In the genomic region with DNA sequence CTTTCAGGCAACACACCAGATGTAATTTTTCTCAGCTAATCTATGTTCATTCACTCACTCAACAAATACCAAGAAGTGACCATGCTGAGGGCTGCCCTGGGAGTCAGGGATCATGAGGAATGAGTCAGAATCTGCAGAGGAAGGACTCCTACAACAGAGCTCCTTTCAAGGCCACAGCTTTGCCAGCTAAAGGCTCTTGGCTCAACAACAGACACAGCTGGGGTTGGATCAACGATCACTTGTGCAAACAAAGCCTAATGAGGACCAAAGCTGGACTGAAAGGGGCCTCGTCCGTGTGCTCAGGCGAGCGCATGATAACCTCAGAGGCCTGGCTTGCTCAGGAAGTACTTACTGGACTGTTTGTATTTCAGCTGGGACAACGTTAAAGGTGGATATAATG, we compare ENCODE assay signal across 8 mouse cellular contexts. TPM values are rescaled to one million over a fixed set of nuclear protein-coding genes. Genes with fewer than 3 reads are reported as not detected.
DNase-seq lines count a peak whose midpoint lies in the region; ATAC-seq and TF ChIP-seq lines count a peak whose summit lies in the region.

No protein-coding gene starts in this region.

- H3K4me1 ChIP-seq in intestine, embryonic 15.5 days (replicated peaks), result peaks cover 18% of the 10 kb centered on the region; the same call in 1 of the 2 replicates
- H3K4me1 ChIP-seq in intestine, postnatal 0 days (replicated peaks; ENCODE audit: control insufficient read depth, insufficient read depth, low read length), result no peaks in the 10 kb centered on the region
- H3K4me1 ChIP-seq in forebrain, postnatal 0 days (ENCODE audit: insufficient read depth), result no peaks in the 10 kb centered on the region
- H3K4me1 ChIP-seq in liver, embryonic 11.5 days (replicated peaks; ENCODE audit: control insufficient read depth, insufficient read depth, low read length), result peaks cover 7% of the 10 kb centered on the region; the same call in 1 of the 2 replicates

- H3K27ac ChIP-seq in intestine, embryonic 15.5 days, result peak overlapping the region; percentile 27; the same call in 1 of the 2 replicates
- no peak overlapping the region for H3K27ac ChIP-seq in intestine, postnatal 0 days (ENCODE audit: low read depth, low read length)
- no peak overlapping the region for H3K27ac ChIP-seq in forebrain, postnatal 0 days (ENCODE audit: low read depth, low read length)
- H3K27ac ChIP-seq in liver, embryonic 11.5 days (ENCODE audit: low read depth, low read length), result 0 out of 2 replicates have a peak overlapping the region, but pooled peaks have one; percentile 13

- no peak overlapping the region for H3K4me3 ChIP-seq in intestine, embryonic 15.5 days (replicated peaks)
- H3K4me3 ChIP-seq in intestine, postnatal 0 days (ENCODE audit: low read depth, low read length), result no peak overlapping the region
- H3K4me3 ChIP-seq in forebrain, postnatal 0 days (ENCODE audit: low read depth, low read length), result no peak overlapping the region
- H3K4me3 ChIP-seq in liver, embryonic 11.5 days (ENCODE audit: low read depth, low read length), result no peak overlapping the region

- ATAC-seq in intestine, embryonic 15.5 days, result peak; percentile 83
- no peak for ATAC-seq in intestine, postnatal 0 days
- peak; percentile 79 for ATAC-seq in forebrain, postnatal 0 days
- 0 out of 2 replicates have a peak, but pooled peaks have one; percentile 18 for ATAC-seq in liver, embryonic 11.5 days (replicated peaks; ENCODE audit: low FRiP score)

- H3K9me3 ChIP-seq in intestine, embryonic 15.5 days, result no peaks in the 10 kb centered on the region
- no peaks in the 10 kb centered on the region for H3K9me3 ChIP-seq in intestine, postnatal 0 days (ENCODE audit: control insufficient read depth)
- H3K9me3 ChIP-seq in forebrain, postnatal 0 days (ENCODE audit: low read length), result no peaks in the 10 kb centered on the region
- H3K9me3 ChIP-seq in liver, embryonic 11.5 days (ENCODE audit: control insufficient read depth, low read length), result no peaks in the 10 kb centered on the region

- no peak overlapping the region for H3K4me2 ChIP-seq in intestine, embryonic 15.5 days (replicated peaks)
- H3K4me2 ChIP-seq in intestine, postnatal 0 days (replicated peaks; ENCODE audit: low read depth), result no peak overlapping the region
- no peak overlapping the region for H3K4me2 ChIP-seq in forebrain, postnatal 0 days (ENCODE audit: low read depth)
- H3K4me2 ChIP-seq in liver, embryonic 11.5 days, result no peak overlapping the region

- H3K36me3 ChIP-seq in intestine, embryonic 15.5 days, result 0 out of 2 replicates have a peak, but pooled peaks cover 18% of the 10 kb centered on the region
- H3K36me3 ChIP-seq in intestine, postnatal 0 days (ENCODE audit: control insufficient read depth, insufficient read depth), result peaks cover 40% of the 10 kb centered on the region
- H3K36me3 ChIP-seq in forebrain, postnatal 0 days (ENCODE audit: insufficient read depth), result peaks cover 57% of the 10 kb centered on the region
- peaks cover 15% of the 10 kb centered on the region for H3K36me3 ChIP-seq in liver, embryonic 11.5 days (ENCODE audit: control insufficient read depth, insufficient read depth, low read length)

- WGBS in intestine, embryonic 15.5 days, result 28% methylated on average over 6 of the region's 6 CpGs
- 20% methylated on average over 6 of the region's 6 CpGs for WGBS in intestine, postnatal 0 days
- WGBS in forebrain, postnatal 0 days, result 11% methylated on average over 6 of the region's 6 CpGs
- WGBS in liver, embryonic 11.5 days, result 51% methylated on average over 6 of the region's 6 CpGs

- no peaks in the 10 kb centered on the region for H3K27me3 ChIP-seq in intestine, embryonic 15.5 days (replicated peaks)
- H3K27me3 ChIP-seq in intestine, postnatal 0 days (replicated peaks; ENCODE audit: control insufficient read depth, insufficient read depth, low read length), result no peaks in the 10 kb centered on the region
- H3K27me3 ChIP-seq in forebrain, postnatal 0 days (ENCODE audit: insufficient read depth, low read length), result no peaks in the 10 kb centered on the region
- H3K27me3 ChIP-seq in liver, embryonic 11.5 days (replicated peaks; ENCODE audit: control insufficient read depth, insufficient read depth, low read length), result no peaks in the 10 kb centered on the region

- peak; percentile 60 for DNase-seq in adipocyte (ENCODE audit: low spot score)
- peak; percentile 16 for DNase-seq in forebrain, postnatal 0 days
- DNase-seq in liver, embryonic 11.5 days (ENCODE audit: low spot score), result no peak
- DNase-seq in testis, postnatal 14 days (ENCODE audit: low spot score), result peak; percentile 53
- no peak for DNase-seq in right cerebral cortex, adult 18-20 months
- no peak for DNase-seq in urinary bladder, adult 2 months (ENCODE audit: low spot score)

- no peak for TF ChIP-seq CTCF in intestine, postnatal 0 days (IDR thresholded peaks at IDR 0.05; ENCODE audit: low read depth)
- no peak for TF ChIP-seq CTCF in forebrain, postnatal 0 days (IDR thresholded peaks at IDR 0.05; ENCODE audit: low read depth)

- no peak overlapping the region for H3K9ac ChIP-seq in intestine, embryonic 15.5 days
- no peak overlapping the region for H3K9ac ChIP-seq in intestine, postnatal 0 days (ENCODE audit: low read depth, low read length)
- no peak overlapping the region for H3K9ac ChIP-seq in forebrain, postnatal 0 days
- H3K9ac ChIP-seq in liver, embryonic 11.5 days (ENCODE audit: low read depth, low read length), result no peak overlapping the region

RNA-seq across cellular contexts. Expression of a gene that starts 23.2 kb away (rescaled TPM):
- 2.7 and 2.9 TPM in 2 replicates for polyA plus RNA-seq in intestine, embryonic 15.5 days (2015; fragmentation: Nextera tagmentation; extraction: Ambion mirVana)
- polyA plus RNA-seq in intestine, postnatal 0 days (2015; fragmentation: Nextera tagmentation; extraction: Ambion mirVana), result 1.5 and 1.6 TPM in 2 replicates
- 30.8 and 35.7 TPM in 2 replicates for total RNA-seq in forebrain, postnatal 0 days (2014; rRNA removed)
- polyA plus RNA-seq in forebrain, postnatal 0 days (2015; fragmentation: Nextera tagmentation; extraction: Ambion mirVana), result 13.7 and 16.9 TPM in 2 replicates
- polyA plus RNA-seq in liver, embryonic 11.5 days (2014; fragmentation: Nextera tagmentation; extraction: Ambion mirVana), result 0.21 and 0.52 TPM in 2 replicates
- 5.4 and 11.1 TPM in 2 replicates for polyA plus RNA-seq in urinary bladder, adult 2 months (2012; rRNA removed)

Comparison
In these comparisons a context has a peak if more than half of its experiments do, and no peak if none do; other contexts are left out.
1. H3K27ac ChIP-seq: peak in intestine, embryonic 15.5 days (single experiment) and liver, embryonic 11.5 days (single experiment); none in intestine, postnatal 0 days (single experiment) and forebrain, postnatal 0 days (single experiment).
2. DNase-seq: peak in adipocyte (single experiment), forebrain, postnatal 0 days (single experiment) and testis, postnatal 14 days (single experiment); none in liver, embryonic 11.5 days (single experiment), right cerebral cortex, adult 18-20 months (single experiment) and urinary bladder, adult 2 months (single experiment).